Mouse (Mus musculus) liver, postnatal 0 days (tissue): Measurements from ENCODE around the gene Foxe3.

ENCODE experiments used
- CTCF ChIP-seq: sonication (generic); IDR thresholded peaks from 2 replicates; pipeline ENCODE4 v1.5.1; 2016; ENCODE audit warnings: antibody characterized with exemption, low read depth
- EP300 ChIP-seq: IDR thresholded peaks from 2 replicates; pipeline ENCODE4 v1.6.1; 2016; ENCODE audit warnings: antibody characterized with exemption, low read depth, mild to moderate bottlenecking

GRCm38 (mm10) chr4:114908829-114909601 lies 16.8 kb downstream of the Foxe3 start, which contains the start of gene Foxd2:
- peak; percentile 87 for TF ChIP-seq CTCF
- no peak for TF ChIP-seq EP300
